ENCODE assay signal across 9 mouse cellular contexts in the genomic region with DNA sequence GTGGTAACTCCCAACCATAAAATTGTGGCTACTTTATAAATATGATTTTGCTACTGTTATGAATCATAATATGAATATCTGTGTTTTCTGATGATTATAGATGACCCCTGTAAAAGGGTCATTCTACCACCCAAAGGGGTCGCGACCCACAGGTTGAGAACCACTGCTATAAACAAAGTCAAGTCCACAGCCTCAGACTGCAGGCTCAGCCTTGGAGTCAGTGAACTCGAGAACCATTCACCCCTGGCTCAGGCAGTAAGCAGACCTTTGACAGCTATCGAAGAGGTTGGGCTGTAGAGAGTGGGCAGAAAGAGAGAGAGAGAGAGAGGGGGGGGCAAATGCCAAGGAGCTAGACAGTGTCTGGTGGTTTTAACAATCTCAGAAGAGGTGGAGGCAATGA.
"Had no signal": no experiment of that assay in that cellular context is flagged by ENCODE, and none has a peak within 500 bp of the region (broad histone marks: within the 10 kb centered on the region; RNA-seq: fewer than 3 reads in every experiment).

No protein-coding gene starts in this region.

- DNase-seq: gastrocnemius, postnatal 14 days; gastrocnemius, postnatal 36 days; heart, adult 18-20 months; heart, postnatal 10 days; kidney, postnatal 25 days; layer of hippocampus, adult 9-11 months; layer of hippocampus, postnatal 36 days; left cerebral cortex, postnatal 4 days; lung, adult 18-20 months had no signal
